Mouse (Mus musculus) hindbrain, postnatal 0 days (tissue): ENCODE measurements at regions not wholly inside any gene's neighbourhood (a gene's known extent, or its start where the extent isn't known, plus 50 kb on each side); places are given as distances from the start of the nearest gene placed in this dataset.

Experiments
- ATAC-seq: fragments of 200-750 bp; cut with Nextera tagmentation; 2 replicates; pipeline ENCODE4 v1.8.0; 2017; ENCODE audit warnings: mild to moderate bottlenecking, moderate TSS enrichment, moderate library complexity
- DNase-seq: peaks from one replicate; pipeline ENCODE4 v3.0.0-alpha.2; 2015; ENCODE audit warnings: low spot score
- H3K27ac ChIP-seq: fragments of 300-500 bp; sonication (generic); 2 replicates; pipeline ENCODE4 v1.5.1; 2014; ENCODE audit warnings: mild to moderate bottlenecking
- H3K27me3 ChIP-seq: fragments of 300-500 bp; sonication (generic); 2 replicates; pipeline ENCODE4 v1.6.1; 2014; ENCODE audit warnings: low read length, mixed read lengths; ENCODE audit not compliant: insufficient read depth
- H3K36me3 ChIP-seq: fragments of 300-500 bp; sonication (generic); 2 replicates; pipeline ENCODE4 v1.6.1; 2014; ENCODE audit warnings: low read length, mixed read lengths; ENCODE audit not compliant: insufficient read depth
- H3K4me1 ChIP-seq: fragments of 300-500 bp; sonication (generic); 2 replicates; pipeline ENCODE4 v1.6.1; 2014; ENCODE audit warnings: antibody characterized with exemption, low read length, mixed read lengths; ENCODE audit not compliant: insufficient read depth
- H3K4me2 ChIP-seq: fragments of 300-500 bp; sonication (generic); 2 replicates; pipeline ENCODE4 v1.6.1; 2014; ENCODE audit warnings: low read depth, mild to moderate bottlenecking, low read length, moderate library complexity, mixed read lengths
- H3K4me3 ChIP-seq: fragments of 300-500 bp; sonication (generic); 2 replicates; pipeline ENCODE4 v1.5.1; 2014; ENCODE audit warnings: low read length
- H3K9ac ChIP-seq: fragments of 300-500 bp; sonication (generic); replicated peaks from 2 replicates; pipeline ENCODE4 v1.6.1; 2014; ENCODE audit warnings: mild to moderate bottlenecking, low read length, moderate library complexity, mixed read lengths
- H3K9me3 ChIP-seq: fragments of 300-500 bp; sonication (generic); 2 replicates; pipeline ENCODE4 v1.6.1; 2016; ENCODE audit warnings: low read length, mixed read lengths
- CTCF ChIP-seq: IDR thresholded peaks from 2 replicates; pipeline ENCODE4 v1.5.1; 2016; ENCODE audit warnings: antibody characterized with exemption, control low read depth, low read depth
- WGBS: fragments of 180-500 bp; shearing (Covaris S2); extraction: QIAGEN DNeasy Blood & Tissue Kit; methylation state at CpG from one replicate; pipeline ENCODE4 v1.1.7; 2014; 5-methylcytosine and 5-hydroxymethylcytosine counted together

DNA sequence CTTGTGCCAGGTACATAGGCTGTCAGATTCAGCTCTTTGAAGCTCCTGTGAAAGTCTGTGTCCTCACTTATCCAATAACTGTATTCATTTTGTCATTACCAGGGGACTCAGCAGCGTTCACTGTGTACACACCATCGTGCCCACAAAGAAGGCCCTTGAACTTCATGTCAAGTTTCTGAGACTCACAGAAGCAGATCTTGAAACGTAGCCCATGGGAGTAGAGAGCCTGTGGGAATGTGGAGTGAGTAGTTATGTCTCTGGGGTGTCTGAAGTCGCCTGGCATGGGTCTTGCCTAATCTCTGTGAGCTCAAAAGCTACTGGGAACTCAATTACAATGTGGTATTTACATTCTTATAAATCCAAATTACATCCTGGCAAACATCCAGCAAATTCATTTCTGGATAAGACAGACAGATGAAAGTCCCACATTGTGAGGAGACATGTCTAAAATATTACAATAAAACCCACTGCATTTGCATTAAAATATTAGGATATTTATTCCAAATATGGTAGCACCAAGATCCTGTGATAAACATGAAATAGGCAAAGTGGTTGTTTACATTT lies 53.2 kb upstream of the Myocd start:
- H3K9me3 ChIP-seq, result no peaks in the 10 kb centered on the region
- no peak overlapping the region for H3K9ac ChIP-seq
- ATAC-seq (no peak), DNase-seq (peak; percentile 6)
- no peak overlapping the region for H3K27ac ChIP-seq
- WGBS, result 41% methylated on average over 4 of the region's 4 CpGs
- no peak for TF ChIP-seq CTCF
- no peak overlapping the region for H3K4me2 ChIP-seq
- H3K4me1 ChIP-seq, result no peaks in the 10 kb centered on the region
- no peaks in the 10 kb centered on the region for H3K27me3 ChIP-seq
- H3K4me3 ChIP-seq, result no peak overlapping the region
- no peaks in the 10 kb centered on the region for H3K36me3 ChIP-seq
